Mouse (Mus musculus): ENCODE data around the gene Ciita.

DNA sequence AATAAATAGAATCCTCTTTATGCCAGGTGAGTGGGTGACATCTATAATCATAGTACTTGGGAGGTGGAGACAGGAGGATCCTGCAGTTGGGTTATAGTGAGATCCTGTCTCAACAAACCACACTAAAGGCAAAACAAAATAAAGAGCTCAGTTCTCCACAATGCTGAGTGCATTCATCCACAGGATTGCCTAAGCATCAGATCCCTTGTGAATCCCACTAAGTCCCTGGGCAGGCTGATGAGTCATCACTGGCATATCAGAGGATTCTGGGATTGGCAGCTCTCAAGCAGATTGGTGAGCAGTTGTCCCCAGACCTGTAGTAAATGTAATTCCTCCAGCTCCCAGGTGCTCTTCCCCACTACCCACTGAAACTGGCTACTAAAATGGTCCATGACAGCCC, 36.1 kb upstream of the Ciita start:
- TF ChIP-seq CTCF (IDR thresholded peaks at IDR 0.05; ENCODE audit: extremely low read depth, insufficient read length, insufficient replicate concordance, low read depth, low read length) (no peak), POLR2A (IDR thresholded peaks at IDR 0.05; ENCODE audit: low read depth, low read length) (no peak)

All from small intestine, adult 2 months (tissue).